Mouse (Mus musculus) lung, adult 2 months (tissue): ENCODE data around the gene Kcne1.

Source experiments
- CTCF ChIP-seq: fragments of 200-500 bp; IDR thresholded peaks from 2 replicates; pipeline ENCODE4 v1.5.1; 2011; ENCODE audit warnings: mild to moderate bottlenecking, low read length, control low read depth; ENCODE audit not compliant: insufficient read depth
- POLR2A ChIP-seq: fragments of 200-500 bp; IDR thresholded peaks from 2 replicates; pipeline ENCODE4 v1.6.1; 2011; ENCODE audit warnings: low read depth, mild to moderate bottlenecking, control low read depth, low read length, borderline replicate concordance; ENCODE audit errors: extremely low read depth

GRCm38 (mm10) chr16:92402216-92402615, 42.9 kb upstream of the Kcne1 start:
- no peak for TF ChIP-seq CTCF
- no peak for TF ChIP-seq POLR2A
